Mouse (Mus musculus): Measurements from ENCODE around the gene Trpc4. TPM values are rescaled to one million over a fixed set of nuclear protein-coding genes. Genes with fewer than 3 reads are reported as not detected.

Trpc4 gene
- polyA plus RNA-seq, 1 experiment from 2014 or later: 2.3 TPM

GRCm38 (mm10) chr3:54211441-54211840 is 55.6 kb downstream of the Trpc4 start:
- Histone ChIP-seq H3K4me1 (no peaks in the 10 kb centered on the region), H3K9ac (no peak overlapping the region), H3K4me3 (replicated peaks) (no peak overlapping the region), H3K36me3 (replicated peaks) (no peaks in the 10 kb centered on the region), H3K9me3 (no peaks in the 10 kb centered on the region), H3K27ac (no peak overlapping the region), H3K27me3 (no peaks in the 10 kb centered on the region), H3K4me2 (no peak overlapping the region)
- ATAC-seq (ENCODE audit: low FRiP score): no peak
- 72% methylated on average over 1 of the region's 1 CpGs for WGBS

GRCm38 (mm10) chr3:54222549-54222948 is 66.7 kb downstream of the Trpc4 start:
- Histone ChIP-seq H3K4me3 (replicated peaks) (no peak overlapping the region), H3K4me2 (no peak overlapping the region), H3K9me3 (no peaks in the 10 kb centered on the region), H3K9ac (no peak overlapping the region), H3K27ac (no peak overlapping the region), H3K27me3 (no peaks in the 10 kb centered on the region), H3K36me3 (replicated peaks) (no peaks in the 10 kb centered on the region), H3K4me1 (no peaks in the 10 kb centered on the region)
- 82% methylated on average over 8 of the region's 8 CpGs for WGBS
- ATAC-seq (ENCODE audit: low FRiP score): peak; percentile 30; the same call in 1 of the 2 replicates

GRCm38 (mm10) chr3:54228463-54228862 is 72.6 kb downstream of the Trpc4 start:
- Histone ChIP-seq H3K27ac (no peak overlapping the region), H3K9me3 (no peaks in the 10 kb centered on the region), H3K4me2 (no peak overlapping the region), H3K36me3 (replicated peaks) (no peaks in the 10 kb centered on the region), H3K27me3 (no peaks in the 10 kb centered on the region), H3K4me1 (no peaks in the 10 kb centered on the region), H3K4me3 (replicated peaks) (no peak overlapping the region), H3K9ac (no peak overlapping the region)
- ATAC-seq (ENCODE audit: low FRiP score): no peak
- 74% methylated on average over 4 of the region's 4 CpGs for WGBS

GRCm38 (mm10) chr3:54238891-54239290 is 83.1 kb downstream of the Trpc4 start:
- H3K36me3 ChIP-seq (replicated peaks): no peaks in the 10 kb centered on the region
- no peaks in the 10 kb centered on the region for H3K9me3 ChIP-seq
- WGBS: 79% methylated on average over 5 of the region's 5 CpGs
- H3K4me2 ChIP-seq: no peak overlapping the region
- no peak for ATAC-seq (ENCODE audit: low FRiP score)
- H3K4me3 ChIP-seq (replicated peaks): no peak overlapping the region
- H3K9ac ChIP-seq: no peak overlapping the region
- no peaks in the 10 kb centered on the region for H3K27me3 ChIP-seq
- no peaks in the 10 kb centered on the region for H3K4me1 ChIP-seq
- no peak overlapping the region for H3K27ac ChIP-seq

GRCm38 (mm10) chr3:54239426-54239825 is 83.6 kb downstream of the Trpc4 start:
- 92% methylated on average over 7 of the region's 7 CpGs for WGBS
- Histone ChIP-seq H3K9me3 (no peaks in the 10 kb centered on the region), H3K4me2 (no peak overlapping the region), H3K27me3 (no peaks in the 10 kb centered on the region), H3K4me1 (no peaks in the 10 kb centered on the region), H3K27ac (no peak overlapping the region), H3K4me3 (replicated peaks) (no peak overlapping the region), H3K36me3 (replicated peaks) (no peaks in the 10 kb centered on the region), H3K9ac (no peak overlapping the region)
- no peak for ATAC-seq (ENCODE audit: low FRiP score)

- no peak overlapping the region for H3K4me2 ChIP-seq
- no peaks in the 10 kb centered on the region for H3K27me3 ChIP-seq
- H3K4me1 ChIP-seq: no peaks in the 10 kb centered on the region
- no peaks in the 10 kb centered on the region for H3K9me3 ChIP-seq
- no peak overlapping the region for H3K4me3 ChIP-seq (replicated peaks)
- H3K27ac ChIP-seq: no peak overlapping the region
- H3K9ac ChIP-seq: no peak overlapping the region
- 81% methylated on average over 1 of the region's 1 CpGs for WGBS
- ATAC-seq (ENCODE audit: low FRiP score): no peak
- H3K36me3 ChIP-seq (replicated peaks): no peaks in the 10 kb centered on the region
These were observed 87.3 kb downstream of the Trpc4 start for GRCm38 (mm10) chr3:54243136-54243535.

- H3K9me3 ChIP-seq: no peaks in the 10 kb centered on the region
- H3K36me3 ChIP-seq (replicated peaks): no peaks in the 10 kb centered on the region
- no peak overlapping the region for H3K4me3 ChIP-seq (replicated peaks)
- no peak overlapping the region for H3K9ac ChIP-seq
- no peak for ATAC-seq (ENCODE audit: low FRiP score)
- H3K27ac ChIP-seq: no peak overlapping the region
- no peaks in the 10 kb centered on the region for H3K4me1 ChIP-seq
- WGBS: 86% methylated on average over 4 of the region's 4 CpGs
- H3K27me3 ChIP-seq: no peaks in the 10 kb centered on the region
- no peak overlapping the region for H3K4me2 ChIP-seq
These were observed 89.1 kb downstream of the Trpc4 start for GRCm38 (mm10) chr3:54244729-54245465.

- Histone ChIP-seq H3K27me3 (no peaks in the 10 kb centered on the region), H3K4me1 (no peaks in the 10 kb centered on the region), H3K4me3 (replicated peaks) (no peak overlapping the region), H3K27ac (no peak overlapping the region), H3K9ac (no peak overlapping the region), H3K36me3 (replicated peaks) (no peaks in the 10 kb centered on the region), H3K4me2 (no peak overlapping the region), H3K9me3 (no peaks in the 10 kb centered on the region)
- ATAC-seq (ENCODE audit: low FRiP score): no peak
- WGBS: 72% methylated on average over 2 of the region's 2 CpGs
These were observed 90.6 kb downstream of the Trpc4 start for GRCm38 (mm10) chr3:54246416-54246815.

GRCm38 (mm10) chr3:54249311-54249710 is 93.5 kb downstream of the Trpc4 start:
- 88% methylated on average over 6 of the region's 6 CpGs for WGBS
- H3K4me1 ChIP-seq: no peaks in the 10 kb centered on the region
- H3K4me2 ChIP-seq: no peak overlapping the region
- H3K27me3 ChIP-seq: no peaks in the 10 kb centered on the region
- H3K27ac ChIP-seq: no peak overlapping the region
- H3K9me3 ChIP-seq: no peaks in the 10 kb centered on the region
- no peaks in the 10 kb centered on the region for H3K36me3 ChIP-seq (replicated peaks)
- no peak for ATAC-seq (ENCODE audit: low FRiP score)
- no peak overlapping the region for H3K4me3 ChIP-seq (replicated peaks)
- H3K9ac ChIP-seq: no peak overlapping the region

- no peak for ATAC-seq (ENCODE audit: low FRiP score)
- Histone ChIP-seq H3K27me3 (no peaks in the 10 kb centered on the region), H3K36me3 (replicated peaks) (no peaks in the 10 kb centered on the region), H3K27ac (no peak overlapping the region), H3K9ac (no peak overlapping the region), H3K4me3 (replicated peaks) (no peak overlapping the region), H3K9me3 (no peaks in the 10 kb centered on the region), H3K4me2 (no peak overlapping the region), H3K4me1 (no peaks in the 10 kb centered on the region)
- 96% methylated on average over 1 of the region's 1 CpGs for WGBS
These were observed 111.1 kb downstream of the Trpc4 start for GRCm38 (mm10) chr3:54266943-54267342.

- no peak overlapping the region for H3K4me2 ChIP-seq
- H3K27ac ChIP-seq: no peak overlapping the region
- 86% methylated on average over 6 of the region's 6 CpGs for WGBS
- H3K4me3 ChIP-seq (replicated peaks): no peak overlapping the region
- H3K9ac ChIP-seq: no peak overlapping the region
- no peaks in the 10 kb centered on the region for H3K36me3 ChIP-seq (replicated peaks)
- ATAC-seq (ENCODE audit: low FRiP score): no peak
- no peaks in the 10 kb centered on the region for H3K27me3 ChIP-seq
- H3K4me1 ChIP-seq: no peaks in the 10 kb centered on the region
- no peaks in the 10 kb centered on the region for H3K9me3 ChIP-seq
These were observed 113.3 kb downstream of the Trpc4 start for GRCm38 (mm10) chr3:54269180-54269579.

GRCm38 (mm10) chr3:54274651-54275050 is 118.8 kb downstream of the Trpc4 start:
- Histone ChIP-seq H3K9ac (no peak overlapping the region), H3K27me3 (no peaks in the 10 kb centered on the region), H3K36me3 (replicated peaks) (no peaks in the 10 kb centered on the region), H3K9me3 (no peaks in the 10 kb centered on the region), H3K27ac (no peak overlapping the region), H3K4me3 (replicated peaks) (no peak overlapping the region), H3K4me1 (no peaks in the 10 kb centered on the region), H3K4me2 (no peak overlapping the region)
- 83% methylated on average over 7 of the region's 7 CpGs for WGBS
- ATAC-seq (ENCODE audit: low FRiP score): no peak

- Histone ChIP-seq H3K4me2 (no peak overlapping the region), H3K4me1 (no peaks in the 10 kb centered on the region), H3K4me3 (replicated peaks) (no peak overlapping the region), H3K27me3 (no peaks in the 10 kb centered on the region), H3K9me3 (no peaks in the 10 kb centered on the region), H3K27ac (no peak overlapping the region), H3K9ac (no peak overlapping the region), H3K36me3 (replicated peaks) (no peaks in the 10 kb centered on the region)
- WGBS: 78% methylated on average over 3 of the region's 3 CpGs
- no peak for ATAC-seq (ENCODE audit: low FRiP score)
These were observed 133.9 kb downstream of the Trpc4 start for GRCm38 (mm10) chr3:54289731-54290130.
